Mouse (Mus musculus) left cerebral cortex, postnatal 4 days (tissue): ENCODE data around the gene Smarcb1. TPM values are rescaled to one million over a fixed set of nuclear protein-coding genes. Genes with fewer than 3 reads are reported as not detected.
A peak's percentile ranks its signal among the peaks of the same experiment; 100 is the strongest.
"Not testable (repeated sequence)": the region's sequence is repeated elsewhere in the genome, so short reads cannot be mapped to it uniquely, and the experiment has no call there.

Source experiments
- DNase-seq: peaks from one replicate; pipeline ENCODE4 v3.0.0-alpha.2; 2022
- intact Hi-C: fragments of 180-260 bp; cut with DNase I; formaldehyde crosslinking; loops from one replicate; pipeline ENCODE4 v1.15.1; 2025
- total RNA-seq, 2 experiments: library from RNA; stranded (reverse); gene quantifications; 2 replicates each; pipeline ENCODE4 v1.2.3; 2021

The Smarcb1 gene
- total RNA-seq, 2 experiments from 2014 or later: 138 to 139 TPM

- DNase-seq: no peak
- intact Hi-C loops: loop anchor here (5.0 kb wide), 1 partner anchor 57 kb away; the partner anchor contains the start of gene Gm5134
Measured at GRCm38 (mm10) chr10:75895730-75896129, 25.7 kb downstream of the Smarcb1 start.

- intact Hi-C loops: no loop called here
- DNase-seq: no peak
Measured at GRCm38 (mm10) chr10:75894601-75895000, 26.8 kb downstream of the Smarcb1 start.

- intact Hi-C loops: no loop called here
- peak; percentile 95 for DNase-seq
Measured at GRCm38 (mm10) chr10:75893089-75893750, 28.2 kb downstream of the Smarcb1 start, which contains the start of gene Derl3. Gene Derl3, plus strand, starts transcription at chr10:75893413.

- DNase-seq: peak; percentile 24
- intact Hi-C loops: no loop called here
Measured at GRCm38 (mm10) chr10:75889406-75890153, 31.8 kb downstream of the Smarcb1 start.

GRCm38 (mm10) chr10:75887504-75887903 lies 33.9 kb downstream of the Smarcb1 start:
- intact Hi-C loops, DNase-seq: not testable (repeated sequence)

- intact Hi-C loops: no loop called here
- no peak for DNase-seq
Measured at GRCm38 (mm10) chr10:75884742-75885141, 36.7 kb downstream of the Smarcb1 start.

- intact Hi-C loops: no loop called here
- peak; percentile 83 for DNase-seq
Measured at GRCm38 (mm10) chr10:75883232-75883552, 38.2 kb downstream of the Smarcb1 start.

- intact Hi-C loops: no loop called here
- no peak for DNase-seq
Measured at GRCm38 (mm10) chr10:75882433-75883231, 38.8 kb downstream of the Smarcb1 start.

GRCm38 (mm10) chr10:75881578-75882432 lies 39.6 kb downstream of the Smarcb1 start:
- intact Hi-C loops: no loop called here
- no peak for DNase-seq

- intact Hi-C loops: no loop called here
Measured at GRCm38 (mm10) chr10:75880771-75881577, 40.4 kb downstream of the Smarcb1 start.

GRCm38 (mm10) chr10:75880351-75880750 lies 41.1 kb downstream of the Smarcb1 start:
- intact Hi-C loops: no loop called here

More at GRCm38 (mm10) chr10:75880771-75881577, 40.4 kb downstream of the Smarcb1 start:
- no peak for DNase-seq

GRCm38 (mm10) chr10:75878836-75879235 lies 42.6 kb downstream of the Smarcb1 start:
- no peak for DNase-seq
- intact Hi-C loops: no loop called here

More at GRCm38 (mm10) chr10:75880351-75880750, 41.1 kb downstream of the Smarcb1 start:
- DNase-seq: no peak

GRCm38 (mm10) chr10:75873543-75874170 lies 47.8 kb downstream of the Smarcb1 start:
- DNase-seq: no peak
- intact Hi-C loops: no loop called here

- DNase-seq: peak; percentile 96
- intact Hi-C loops: no loop called here
Measured at GRCm38 (mm10) chr10:75872915-75873542, 48.4 kb downstream of the Smarcb1 start.

GRCm38 (mm10) chr10:75872025-75872914 lies 49.1 kb downstream of the Smarcb1 start:
- intact Hi-C loops: no loop called here
- no peak for DNase-seq

GRCm38 (mm10) chr10:75861587-75861986 lies 59.8 kb downstream of the Smarcb1 start:
- DNase-seq: no peak
- intact Hi-C loops: no loop called here

- intact Hi-C loops: no loop called here
- DNase-seq: peak; percentile 41
Measured at GRCm38 (mm10) chr10:75860746-75861145, 60.7 kb downstream of the Smarcb1 start.
